Mouse (Mus musculus) stomach, embryonic 14.5 days (tissue): ENCODE data around the gene Npas2. TPM values are rescaled to one million over a fixed set of nuclear protein-coding genes. Genes with fewer than 3 reads are reported as not detected.

Source experiments
- ATAC-seq: fragments of 200-750 bp; cut with Nextera tagmentation; 2 replicates; pipeline ENCODE4 v1.8.0; 2017; ENCODE audit warnings: low read depth, moderate TSS enrichment; ENCODE audit not compliant: insufficient number of reproducible peaks, insufficient read depth, low FRiP score
- H3K27ac ChIP-seq: fragments of 300-500 bp; sonication (generic); 2 replicates; pipeline ENCODE4 v1.5.1; 2014; ENCODE audit warnings: mild to moderate bottlenecking, low read length, moderate library complexity, mixed read lengths
- H3K27me3 ChIP-seq: fragments of 300-500 bp; sonication (generic); 2 replicates; pipeline ENCODE4 v1.6.1; 2014; ENCODE audit warnings: low read length, control low read depth, mixed read lengths; ENCODE audit not compliant: control insufficient read depth, insufficient read depth
- H3K36me3 ChIP-seq: fragments of 300-500 bp; sonication (generic); 2 replicates; pipeline ENCODE4 v1.6.1; 2014; ENCODE audit warnings: mild to moderate bottlenecking, control low read depth, low read length, moderate library complexity, mixed read lengths; ENCODE audit not compliant: control insufficient read depth, insufficient read depth
- H3K4me1 ChIP-seq: fragments of 300-500 bp; sonication (generic); 2 replicates; pipeline ENCODE4 v1.6.1; 2014; ENCODE audit warnings: low read length, control low read depth, mixed read lengths; ENCODE audit not compliant: control insufficient read depth, insufficient read depth
- H3K4me2 ChIP-seq: fragments of 300-500 bp; sonication (generic); replicated peaks from 2 replicates; pipeline ENCODE4 v1.6.1; 2014; ENCODE audit warnings: low read depth, low read length, control low read depth
- H3K4me3 ChIP-seq: fragments of 300-500 bp; sonication (generic); 2 replicates; pipeline ENCODE4 v1.5.1; 2014; ENCODE audit warnings: low read depth, low read length, control low read depth
- H3K9ac ChIP-seq: fragments of 300-500 bp; sonication (generic); replicated peaks from 2 replicates; pipeline ENCODE4 v1.6.1; 2014; ENCODE audit warnings: low read depth, mild to moderate bottlenecking, control low read depth, low read length, moderate library complexity, mixed read lengths
- H3K9me3 ChIP-seq: fragments of 300-500 bp; sonication (generic); 2 replicates; pipeline ENCODE4 v1.6.1; 2016; ENCODE audit warnings: low read depth, low read length, control low read depth; ENCODE audit not compliant: control insufficient read depth
- WGBS: fragments of 180-500 bp; shearing (Covaris S2); extraction: QIAGEN DNeasy Blood & Tissue Kit; methylation state at CpG from one replicate; pipeline ENCODE4 v1.1.7; 2014; 5-methylcytosine and 5-hydroxymethylcytosine counted together
- polyA plus RNA-seq: library from polyadenylated mRNA; unstranded; fragments of >200 nt; fragmentation: Nextera tagmentation; extraction: Ambion mirVana; gene quantifications from 2 replicates; pipeline ENCODE4 v1.2.1, GENCODE M21; 2014

The Npas2 gene
- polyA plus RNA-seq, 1 experiment from 2014 or later: 0.81 TPM

DNA sequence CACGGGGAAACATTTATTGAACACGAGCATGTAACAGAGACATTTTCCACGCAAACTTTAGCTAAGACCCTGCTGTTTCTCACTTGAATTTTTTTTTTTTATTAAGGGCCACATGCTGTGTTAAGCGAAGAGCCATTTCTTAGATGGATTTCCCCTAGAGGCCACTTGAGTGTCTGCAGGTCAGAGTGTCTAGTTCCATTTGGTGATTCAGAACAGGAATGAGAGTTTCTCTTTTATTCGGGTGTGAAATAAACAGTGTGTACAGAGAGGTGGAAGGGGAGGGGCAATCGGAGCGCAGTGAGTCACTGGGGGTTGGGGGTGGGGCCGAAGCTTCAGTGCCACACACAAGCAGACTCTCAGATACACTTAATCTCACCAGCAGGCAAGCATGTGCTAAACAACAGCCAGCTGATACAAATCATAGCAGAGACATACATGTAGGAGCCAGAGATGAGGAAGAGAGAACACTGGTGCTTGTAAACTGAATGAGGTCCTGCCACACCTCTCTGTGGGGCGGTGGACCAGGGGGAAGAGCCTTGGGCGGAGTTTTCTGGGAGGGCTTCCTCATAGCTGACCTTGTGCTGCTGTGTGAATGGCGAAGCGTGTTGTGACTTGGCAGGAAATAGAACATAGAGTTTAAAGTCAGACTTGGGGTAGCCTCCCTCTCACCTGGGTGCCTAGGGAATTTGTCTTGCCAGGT is 3.3 kb downstream of the Npas2 start:
- H3K27ac ChIP-seq: peak overlapping the region; percentile 33; the same call in 1 of the 2 replicates
- no peak overlapping the region for H3K4me2 ChIP-seq
- ATAC-seq: peak; percentile 38; the same call in 1 of the 2 replicates
- H3K9me3 ChIP-seq: no peaks in the 10 kb centered on the region
- peaks cover 17% of the 10 kb centered on the region; the same call in 1 of the 2 replicates for H3K4me1 ChIP-seq
- 35% methylated on average over 12 of the region's 12 CpGs for WGBS
- no peak overlapping the region for H3K9ac ChIP-seq
- no peak overlapping the region for H3K4me3 ChIP-seq
- H3K27me3 ChIP-seq: 0 out of 2 replicates have a peak, but pooled peaks cover 12% of the 10 kb centered on the region
- no peaks in the 10 kb centered on the region for H3K36me3 ChIP-seq

- no peak overlapping the region for H3K9ac ChIP-seq
- no peak overlapping the region for H3K27ac ChIP-seq
- no peaks in the 10 kb centered on the region for H3K27me3 ChIP-seq
- H3K4me1 ChIP-seq: no peaks in the 10 kb centered on the region
- no peaks in the 10 kb centered on the region for H3K9me3 ChIP-seq
- H3K4me2 ChIP-seq: no peak overlapping the region
- no peaks in the 10 kb centered on the region for H3K36me3 ChIP-seq
- ATAC-seq: no peak
- 71% methylated on average over 10 of the region's 10 CpGs for WGBS
- no peak overlapping the region for H3K4me3 ChIP-seq
Observed at GRCm38 (mm10) chr1:39205021-39205420, 11.5 kb downstream of the Npas2 start.

GRCm38 (mm10) chr1:39205697-39206096 is 12.2 kb downstream of the Npas2 start:
- no peak overlapping the region for H3K4me3 ChIP-seq
- no peak overlapping the region for H3K27ac ChIP-seq
- no peaks in the 10 kb centered on the region for H3K9me3 ChIP-seq
- no peaks in the 10 kb centered on the region for H3K36me3 ChIP-seq
- no peaks in the 10 kb centered on the region for H3K4me1 ChIP-seq
- H3K9ac ChIP-seq: no peak overlapping the region
- WGBS: 63% methylated on average over 4 of the region's 4 CpGs
- ATAC-seq: no peak
- H3K27me3 ChIP-seq: no peaks in the 10 kb centered on the region
- H3K4me2 ChIP-seq: no peak overlapping the region

- no peak for ATAC-seq
- Histone ChIP-seq H3K36me3 (no peaks in the 10 kb centered on the region), H3K4me2 (no peak overlapping the region), H3K4me1 (no peaks in the 10 kb centered on the region), H3K4me3 (no peak overlapping the region), H3K27me3 (no peaks in the 10 kb centered on the region), H3K27ac (no peak overlapping the region), H3K9ac (no peak overlapping the region), H3K9me3 (no peaks in the 10 kb centered on the region)
- 35% methylated on average over 7 of the region's 7 CpGs for WGBS
Observed at GRCm38 (mm10) chr1:39206942-39207341, 13.4 kb downstream of the Npas2 start.

- ATAC-seq: no peak
- Histone ChIP-seq H3K4me3 (no peak overlapping the region), H3K4me2 (no peak overlapping the region), H3K27me3 (no peaks in the 10 kb centered on the region), H3K27ac (no peak overlapping the region), H3K9me3 (no peaks in the 10 kb centered on the region), H3K36me3 (no peaks in the 10 kb centered on the region), H3K9ac (no peak overlapping the region), H3K4me1 (no peaks in the 10 kb centered on the region)
- 87% methylated on average over 5 of the region's 5 CpGs for WGBS
Observed at GRCm38 (mm10) chr1:39210928-39211327, 17.4 kb downstream of the Npas2 start.

DNA sequence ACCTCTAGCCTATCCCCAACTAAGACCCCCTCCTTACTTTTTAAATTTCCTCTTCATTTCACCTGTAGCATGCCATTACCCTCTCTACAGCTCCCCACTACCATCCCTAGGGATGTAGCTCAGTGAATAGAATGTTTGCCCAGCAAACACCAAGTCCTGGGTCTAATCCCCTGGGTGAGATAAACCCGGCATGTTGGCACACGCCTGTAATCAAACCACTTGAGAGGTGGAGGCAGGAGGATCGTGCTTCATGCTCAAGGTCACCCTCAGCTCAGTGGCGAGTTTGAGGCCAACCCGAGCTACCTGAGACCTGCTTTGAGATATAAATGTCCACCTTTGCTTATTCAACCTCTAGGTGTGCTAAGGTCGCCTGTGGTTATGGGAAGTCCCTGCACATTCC is 19.5 kb downstream of the Npas2 start:
- Histone ChIP-seq H3K9ac (no peak overlapping the region), H3K4me2 (no peak overlapping the region), H3K27me3 (no peaks in the 10 kb centered on the region), H3K4me3 (no peak overlapping the region), H3K4me1 (no peaks in the 10 kb centered on the region), H3K9me3 (no peaks in the 10 kb centered on the region), H3K27ac (no peak overlapping the region), H3K36me3 (no peaks in the 10 kb centered on the region)
- 67% methylated on average over 6 of the region's 6 CpGs for WGBS
- peak; percentile 78 for ATAC-seq

- no peaks in the 10 kb centered on the region for H3K9me3 ChIP-seq
- H3K4me2 ChIP-seq: no peak overlapping the region
- H3K9ac ChIP-seq: no peak overlapping the region
- 88% methylated on average over 3 of the region's 3 CpGs for WGBS
- H3K27me3 ChIP-seq: no peaks in the 10 kb centered on the region
- H3K27ac ChIP-seq: no peak overlapping the region
- ATAC-seq: no peak
- H3K36me3 ChIP-seq: no peaks in the 10 kb centered on the region
- H3K4me3 ChIP-seq: no peak overlapping the region
- H3K4me1 ChIP-seq: no peaks in the 10 kb centered on the region
Observed at GRCm38 (mm10) chr1:39217584-39217983, 24.1 kb downstream of the Npas2 start.

DNA sequence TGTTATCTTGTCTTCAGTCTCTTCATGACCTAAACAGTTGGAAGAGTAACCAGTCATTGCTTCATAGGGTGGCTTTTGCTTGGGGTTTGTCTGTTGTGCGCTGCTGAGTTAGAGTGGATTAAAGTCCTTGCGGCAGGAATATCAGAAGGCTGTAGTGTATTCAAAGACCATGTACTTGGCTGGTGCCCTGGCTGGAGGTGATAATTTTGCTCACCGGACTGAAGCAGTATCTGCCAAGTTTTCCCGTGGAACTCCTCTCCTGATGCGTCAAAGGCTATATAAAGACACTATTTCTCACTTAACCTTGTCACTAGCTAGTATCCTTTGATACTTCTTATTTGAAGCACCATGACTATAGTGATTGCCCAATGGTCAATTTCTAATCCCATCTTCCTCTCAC is 34.9 kb downstream of the Npas2 start:
- 94% methylated on average over 5 of the region's 5 CpGs for WGBS
- H3K27ac ChIP-seq: no peak overlapping the region
- H3K4me2 ChIP-seq: no peak overlapping the region
- no peaks in the 10 kb centered on the region for H3K36me3 ChIP-seq
- ATAC-seq: no peak
- H3K9ac ChIP-seq: no peak overlapping the region
- no peaks in the 10 kb centered on the region for H3K27me3 ChIP-seq
- H3K4me1 ChIP-seq: no peaks in the 10 kb centered on the region
- H3K9me3 ChIP-seq: no peaks in the 10 kb centered on the region
- no peak overlapping the region for H3K4me3 ChIP-seq

- Histone ChIP-seq H3K4me3 (no peak overlapping the region), H3K27me3 (no peaks in the 10 kb centered on the region), H3K36me3 (no peaks in the 10 kb centered on the region), H3K4me2 (no peak overlapping the region), H3K9ac (no peak overlapping the region), H3K27ac (no peak overlapping the region), H3K9me3 (no peaks in the 10 kb centered on the region), H3K4me1 (no peaks in the 10 kb centered on the region)
- WGBS: 71% methylated on average over 3 of the region's 3 CpGs
- ATAC-seq: no peak
Observed at GRCm38 (mm10) chr1:39230021-39230420, 36.5 kb downstream of the Npas2 start.
